Mouse (Mus musculus): ENCODE results near the gene Pcdh20. TPM values are rescaled to one million over a fixed set of nuclear protein-coding genes. Genes with fewer than 3 reads are reported as not detected.

Pcdh20 gene
- polyA plus RNA-seq, 1 experiment from 2014 or later, result 1.3 TPM

- TF ChIP-seq CTCF (IDR thresholded peaks at IDR 0.05; ENCODE audit: low read depth), result no peak
- no peak for ATAC-seq (ENCODE audit: insufficient read depth)
- Histone ChIP-seq H3K9ac (no peak overlapping the region), H3K27me3 (ENCODE audit: insufficient read depth, low read length) (no peaks in the 10 kb centered on the region), H3K4me1 (ENCODE audit: insufficient read depth) (no peaks in the 10 kb centered on the region), H3K27ac (ENCODE audit: low read depth) (no peak overlapping the region), H3K9me3 (ENCODE audit: low read depth, low read length) (no peaks in the 10 kb centered on the region), H3K36me3 (ENCODE audit: insufficient read depth) (no peaks in the 10 kb centered on the region), H3K4me3 (ENCODE audit: low read depth, low read length) (no peak overlapping the region), H3K4me2 (no peak overlapping the region)
- DNase-seq, result no peak
- 76% methylated on average over 3 of the region's 3 CpGs for WGBS
Observed at GRCm38 (mm10) chr14:88462944-88463343, 8.3 kb downstream of the Pcdh20 start.

GRCm38 (mm10) chr14:88460705-88461104 lies 10.5 kb downstream of the Pcdh20 start:
- ATAC-seq (ENCODE audit: insufficient read depth), result no peak
- no peaks in the 10 kb centered on the region for H3K4me1 ChIP-seq (ENCODE audit: insufficient read depth)
- TF ChIP-seq CTCF (IDR thresholded peaks at IDR 0.05; ENCODE audit: low read depth), result no peak
- H3K27me3 ChIP-seq (ENCODE audit: insufficient read depth, low read length), result no peaks in the 10 kb centered on the region
- H3K9ac ChIP-seq, result no peak overlapping the region
- no peak overlapping the region for H3K4me3 ChIP-seq (ENCODE audit: low read depth, low read length)
- no peak overlapping the region for H3K4me2 ChIP-seq
- no peak for DNase-seq
- WGBS, result 72% methylated on average over 3 of the region's 3 CpGs
- H3K36me3 ChIP-seq (ENCODE audit: insufficient read depth), result no peaks in the 10 kb centered on the region
- H3K27ac ChIP-seq (ENCODE audit: low read depth), result no peak overlapping the region
- no peaks in the 10 kb centered on the region for H3K9me3 ChIP-seq (ENCODE audit: low read depth, low read length)

GRCm38 (mm10) chr14:88443304-88443703 lies 27.9 kb downstream of the Pcdh20 start:
- Histone ChIP-seq H3K4me1 (ENCODE audit: insufficient read depth) (no peaks in the 10 kb centered on the region), H3K27me3 (ENCODE audit: insufficient read depth, low read length) (no peaks in the 10 kb centered on the region), H3K36me3 (ENCODE audit: insufficient read depth) (no peaks in the 10 kb centered on the region), H3K9ac (no peak overlapping the region), H3K4me2 (no peak overlapping the region), H3K27ac (ENCODE audit: low read depth) (no peak overlapping the region), H3K9me3 (ENCODE audit: low read depth, low read length) (no peaks in the 10 kb centered on the region), H3K4me3 (ENCODE audit: low read depth, low read length) (no peak overlapping the region)
- DNase-seq, result no peak
- 65% methylated on average over 5 of the region's 5 CpGs for WGBS
- no peak for TF ChIP-seq CTCF (IDR thresholded peaks at IDR 0.05; ENCODE audit: low read depth)
- ATAC-seq (ENCODE audit: insufficient read depth), result no peak

- 87% methylated on average over 7 of the region's 7 CpGs for WGBS
- Histone ChIP-seq H3K9ac (no peak overlapping the region), H3K9me3 (ENCODE audit: low read depth, low read length) (no peaks in the 10 kb centered on the region), H3K36me3 (ENCODE audit: insufficient read depth) (no peaks in the 10 kb centered on the region), H3K27ac (ENCODE audit: low read depth) (no peak overlapping the region), H3K4me3 (ENCODE audit: low read depth, low read length) (no peak overlapping the region), H3K4me1 (ENCODE audit: insufficient read depth) (no peaks in the 10 kb centered on the region), H3K4me2 (no peak overlapping the region), H3K27me3 (ENCODE audit: insufficient read depth, low read length) (no peaks in the 10 kb centered on the region)
- no peak for ATAC-seq (ENCODE audit: insufficient read depth)
- no peak for DNase-seq
- TF ChIP-seq CTCF (IDR thresholded peaks at IDR 0.05; ENCODE audit: low read depth), result no peak
Observed at GRCm38 (mm10) chr14:88429393-88429792, 41.8 kb downstream of the Pcdh20 start.

- Histone ChIP-seq H3K4me2 (no peak overlapping the region), H3K9me3 (ENCODE audit: low read depth, low read length) (no peaks in the 10 kb centered on the region), H3K27me3 (ENCODE audit: insufficient read depth, low read length) (no peaks in the 10 kb centered on the region), H3K27ac (ENCODE audit: low read depth) (no peak overlapping the region), H3K4me3 (ENCODE audit: low read depth, low read length) (no peak overlapping the region), H3K9ac (no peak overlapping the region), H3K4me1 (ENCODE audit: insufficient read depth) (no peaks in the 10 kb centered on the region), H3K36me3 (ENCODE audit: insufficient read depth) (no peaks in the 10 kb centered on the region)
- ATAC-seq (ENCODE audit: insufficient read depth) (no peak), DNase-seq (no peak)
- WGBS, result 93% methylated on average over 1 of the region's 1 CpGs
- no peak for TF ChIP-seq CTCF (IDR thresholded peaks at IDR 0.05; ENCODE audit: low read depth)
Observed at GRCm38 (mm10) chr14:88427370-88427769, 43.8 kb downstream of the Pcdh20 start.
